Mouse (Mus musculus): ENCODE data around the gene Ano10.

Gene Ano10

GRCm38 (mm10) chr9:122290192-122290591 is 4.0 kb downstream of the Ano10 start:
- DNase-seq (ENCODE audit: low spot score), result no peak

- no peak for DNase-seq (ENCODE audit: low spot score)
Observed at GRCm38 (mm10) chr9:122288416-122288815, 5.8 kb downstream of the Ano10 start.

DNA sequence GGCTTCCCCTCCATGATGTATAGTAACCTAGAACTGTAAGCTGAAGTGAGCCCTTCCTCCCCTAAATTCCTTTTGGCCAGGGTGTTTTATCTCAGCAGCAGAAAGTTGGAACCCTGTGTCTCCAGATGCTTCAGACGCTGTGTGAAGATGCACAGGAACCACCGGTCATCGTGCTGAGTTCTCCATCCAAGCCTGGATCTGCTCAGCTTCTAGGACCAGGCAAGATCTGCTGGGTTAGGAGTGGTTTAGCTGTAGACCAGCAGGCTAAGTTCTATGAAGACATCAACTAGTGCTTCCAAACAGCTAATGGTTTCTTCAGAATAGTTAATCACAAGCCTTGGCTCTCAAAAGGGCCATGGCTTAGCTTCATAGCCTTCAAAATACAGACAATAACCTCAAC is 6.7 kb downstream of the Ano10 start:
- no peak for DNase-seq (ENCODE audit: low spot score)

- DNase-seq (ENCODE audit: low spot score), result no peak
Observed at GRCm38 (mm10) chr9:122285833-122286310, 8.4 kb downstream of the Ano10 start.

DNA sequence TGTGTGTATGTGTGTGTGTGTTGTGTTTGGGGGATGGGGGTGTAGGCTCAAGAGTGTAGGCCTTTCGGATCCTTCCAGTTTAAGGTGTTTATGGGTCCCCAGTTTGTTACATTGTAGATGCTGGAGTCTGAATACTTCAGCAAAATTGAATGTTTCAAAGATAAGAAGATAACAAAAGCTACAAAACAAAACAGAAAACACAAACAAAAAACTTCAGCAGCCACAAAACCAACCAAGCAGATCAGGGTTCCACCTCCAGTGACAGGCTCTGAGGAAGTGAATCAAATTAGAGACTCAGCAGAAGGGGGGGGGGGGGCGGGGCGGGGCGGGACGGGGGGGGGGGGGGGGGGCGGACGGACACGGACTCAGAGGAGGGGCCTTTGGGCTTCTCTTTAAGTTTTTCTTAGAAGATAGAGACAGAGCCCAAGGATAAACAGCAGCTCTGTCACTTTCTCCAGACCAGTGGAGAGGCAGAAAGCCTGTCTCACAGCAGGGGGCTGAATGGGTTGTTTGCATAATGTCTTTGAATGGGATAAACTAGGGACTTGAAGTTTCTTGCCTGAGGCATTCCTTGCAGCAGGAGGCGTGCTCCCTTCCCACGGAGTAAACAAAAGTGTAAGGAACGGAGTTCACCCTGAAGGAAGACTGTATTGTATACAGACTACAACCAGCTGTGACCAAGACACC is 8.9 kb downstream of the Ano10 start:
- no peak for DNase-seq (ENCODE audit: low spot score)

DNA sequence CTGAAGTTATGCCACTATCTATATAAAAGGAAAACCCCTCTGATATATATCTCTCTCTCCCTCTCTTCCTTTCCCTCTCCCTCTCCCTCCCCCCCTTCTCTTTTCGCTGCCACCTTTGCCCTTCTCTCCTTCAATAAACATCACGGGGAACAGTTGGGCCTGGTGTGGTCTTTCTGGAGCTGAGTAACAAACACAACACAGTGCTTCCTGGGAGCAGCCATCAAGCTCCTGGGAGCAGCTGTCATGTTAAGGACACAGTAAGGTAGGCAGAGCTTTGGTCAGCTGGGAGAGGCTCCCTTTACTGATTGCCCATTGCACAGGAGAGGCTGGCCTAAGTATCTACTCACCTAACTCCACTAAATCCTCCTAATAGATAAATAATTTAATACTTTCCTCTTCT is 9.5 kb downstream of the Ano10 start:
- no peak for DNase-seq (ENCODE audit: low spot score)

DNA sequence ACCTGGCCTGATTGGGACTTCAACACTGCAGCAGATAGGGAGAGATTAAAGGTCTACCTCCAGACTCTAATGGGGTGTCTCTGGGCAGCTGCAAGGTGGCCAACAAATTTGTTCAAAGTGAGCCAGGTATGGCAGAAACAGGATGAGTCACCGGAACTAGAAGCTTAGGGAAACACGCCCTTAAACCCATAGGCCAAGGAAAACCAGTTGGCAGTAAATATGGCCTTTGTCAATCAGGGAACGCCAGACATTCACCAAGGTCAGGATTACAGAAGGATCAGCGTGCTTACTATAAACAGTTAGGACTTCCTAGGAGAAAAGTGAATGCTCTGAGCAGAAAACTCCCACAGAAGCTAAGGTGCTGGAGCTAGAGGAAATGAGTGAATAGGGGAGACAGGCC is 13.2 kb downstream of the Ano10 start:
- DNase-seq (ENCODE audit: low spot score), result no peak

GRCm38 (mm10) chr9:122276665-122277064 is 17.6 kb downstream of the Ano10 start:
- no peak for DNase-seq (ENCODE audit: low spot score)

DNA sequence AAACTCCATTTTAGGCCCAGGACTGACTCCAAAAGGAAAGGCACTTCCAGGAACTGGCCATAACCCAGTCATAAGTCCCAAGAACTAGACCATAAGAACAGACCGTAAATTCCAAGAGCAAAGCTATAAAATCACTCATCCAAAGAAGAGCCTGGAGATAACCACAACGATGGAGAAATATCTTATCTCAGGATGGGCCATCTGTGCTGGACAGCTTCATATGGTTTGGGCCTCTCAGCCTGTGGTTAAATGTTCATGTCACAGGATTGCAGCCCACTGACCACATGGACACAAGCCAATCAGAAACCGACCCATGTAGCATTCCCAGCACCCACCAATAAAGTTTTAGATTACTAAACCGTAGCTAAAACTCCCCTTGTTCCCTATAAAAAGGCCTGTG is 18.1 kb downstream of the Ano10 start:
- DNase-seq (ENCODE audit: low spot score), result no peak

DNA sequence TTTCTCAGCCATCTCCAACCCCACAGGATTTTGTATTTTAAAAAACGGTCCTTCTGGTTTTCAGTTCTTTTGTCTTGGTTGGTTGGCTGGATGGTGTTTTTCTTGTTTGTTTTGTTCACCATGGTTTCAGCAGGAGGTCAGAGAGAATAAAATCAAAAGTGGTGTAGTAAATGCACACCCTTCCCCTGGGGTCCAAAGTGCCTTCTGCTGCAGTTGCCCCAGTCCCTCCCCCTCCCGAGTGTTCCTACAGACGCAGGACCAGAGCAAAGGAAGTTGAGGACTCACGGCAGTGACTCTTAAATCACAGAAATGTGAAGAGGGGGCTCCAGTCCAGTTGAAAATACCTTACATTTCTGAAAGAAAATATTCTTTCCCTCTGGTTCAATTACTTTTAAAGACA is 19.9 kb downstream of the Ano10 start:
- no peak for DNase-seq (ENCODE audit: low spot score)

- DNase-seq (ENCODE audit: low spot score), result no peak
Observed at GRCm38 (mm10) chr9:122273879-122274278, 20.3 kb downstream of the Ano10 start.

- DNase-seq (ENCODE audit: low spot score), result peak; percentile 62
Observed at GRCm38 (mm10) chr9:122271866-122272265, 22.4 kb downstream of the Ano10 start.

GRCm38 (mm10) chr9:122271318-122271717 is 22.9 kb downstream of the Ano10 start:
- no peak for DNase-seq (ENCODE audit: low spot score)

GRCm38 (mm10) chr9:122270913-122271312 is 23.3 kb downstream of the Ano10 start:
- DNase-seq (ENCODE audit: low spot score), result no peak

GRCm38 (mm10) chr9:122269256-122270041 is 24.8 kb downstream of the Ano10 start:
- no peak for DNase-seq (ENCODE audit: low spot score)

DNA sequence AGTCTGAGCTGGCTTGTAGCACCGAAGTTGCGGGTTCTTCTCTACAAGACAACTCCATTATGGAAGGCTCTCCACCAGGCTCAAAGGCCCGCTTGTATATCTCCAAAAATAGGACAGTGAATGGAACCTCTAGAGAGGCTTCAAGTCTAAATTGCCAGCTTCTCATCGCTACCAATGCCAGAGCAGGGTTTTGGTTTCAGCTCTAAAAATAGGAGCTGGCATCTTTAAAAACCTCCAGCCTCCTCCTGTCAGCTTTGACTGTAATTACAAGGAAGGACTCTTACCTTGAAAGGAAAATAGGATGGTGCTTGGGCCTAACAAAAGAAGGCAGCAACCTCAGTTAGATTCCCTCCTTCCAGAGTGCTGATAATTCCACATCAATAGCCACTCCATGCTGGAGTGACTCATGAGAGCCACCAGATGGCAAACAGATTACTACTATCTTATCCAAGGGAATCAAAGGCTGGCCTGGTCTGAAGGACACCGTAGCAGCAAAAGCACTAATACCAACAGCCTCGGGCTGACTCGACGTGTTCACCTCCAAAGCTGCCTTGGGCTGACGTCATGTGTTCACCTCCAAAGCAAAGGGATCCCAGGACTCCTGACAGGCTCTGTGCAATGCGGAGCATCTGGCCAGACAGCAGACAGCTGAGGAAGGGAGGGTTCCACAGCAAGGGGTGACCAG is 28.6 kb downstream of the Ano10 start:
- DNase-seq (ENCODE audit: low spot score), result no peak

GRCm38 (mm10) chr9:122263140-122263539 is 31.1 kb downstream of the Ano10 start:
- peak; percentile 41 for DNase-seq (ENCODE audit: low spot score)

DNA sequence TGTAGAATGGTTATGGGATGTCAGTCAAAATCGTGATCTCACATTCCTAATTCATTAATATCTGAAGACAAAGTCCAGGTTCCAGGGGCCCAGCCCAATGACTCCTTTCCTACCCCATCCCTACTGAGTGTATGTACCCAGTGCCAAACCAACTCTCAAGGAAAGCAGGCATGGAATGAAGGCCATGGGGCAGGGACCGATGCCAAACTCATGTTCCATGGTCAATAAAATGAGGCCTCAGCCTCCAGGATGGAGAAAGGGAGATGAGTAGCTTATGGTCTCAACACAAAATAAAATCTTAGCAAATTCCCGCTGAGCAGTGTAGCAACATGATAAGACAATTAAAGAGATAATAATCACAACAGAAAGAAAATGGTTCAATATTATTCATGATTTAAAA is 39.8 kb downstream of the Ano10 start:
- no peak for DNase-seq (ENCODE audit: low spot score)

DNA sequence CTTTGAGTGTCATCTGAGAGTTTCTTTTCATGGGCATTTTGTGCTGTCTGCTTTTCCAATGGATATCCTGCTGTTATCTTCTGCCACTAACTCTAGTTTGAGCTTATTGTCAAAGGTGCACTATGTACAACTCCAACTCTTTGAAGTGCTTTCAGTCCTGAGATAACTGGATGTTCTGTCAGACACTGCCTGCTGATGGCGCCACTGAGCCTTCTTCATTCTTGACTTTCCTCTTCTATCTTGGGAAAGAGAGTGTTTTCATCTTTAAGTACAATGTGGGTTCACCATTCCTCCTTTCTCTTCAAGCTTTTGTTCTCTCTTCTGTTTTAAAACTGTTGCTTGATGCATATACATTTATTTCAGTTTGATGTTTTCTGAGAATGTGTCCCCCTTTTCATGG is 42.1 kb downstream of the Ano10 start:
- DNase-seq (ENCODE audit: low spot score), result peak; percentile 39

- no peak for DNase-seq (ENCODE audit: low spot score)
Observed at GRCm38 (mm10) chr9:122248168-122248567, 46.1 kb downstream of the Ano10 start.

DNA sequence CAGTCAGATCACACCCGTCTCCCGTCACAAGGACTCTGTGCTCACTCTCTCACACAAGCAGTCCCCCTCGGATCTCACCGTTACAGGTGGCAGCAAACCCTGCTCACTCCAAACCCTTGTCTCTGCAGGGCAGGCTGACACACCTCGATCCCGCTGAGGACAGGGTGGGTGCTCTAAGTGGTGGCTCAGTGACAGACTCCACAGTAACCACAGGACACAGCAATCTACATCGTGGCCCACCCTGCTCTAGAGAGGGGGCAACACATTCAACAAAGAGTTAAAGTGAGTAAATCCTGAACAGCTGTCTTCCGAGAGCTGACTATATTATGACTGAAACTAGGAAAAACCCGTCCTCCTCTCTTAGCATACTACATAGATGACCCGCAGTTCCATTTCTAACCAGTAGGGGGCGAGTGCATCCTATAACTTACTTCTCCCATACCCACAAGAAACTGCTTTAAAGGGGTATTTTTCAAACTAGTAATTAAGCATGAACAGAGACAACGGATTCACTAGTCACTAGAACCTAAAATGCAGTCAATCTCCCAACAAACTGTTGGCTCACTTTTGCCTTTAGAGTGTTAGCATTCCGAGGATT is 46.7 kb downstream of the Ano10 start:
- DNase-seq (ENCODE audit: low spot score), result peak; percentile 62

DNA sequence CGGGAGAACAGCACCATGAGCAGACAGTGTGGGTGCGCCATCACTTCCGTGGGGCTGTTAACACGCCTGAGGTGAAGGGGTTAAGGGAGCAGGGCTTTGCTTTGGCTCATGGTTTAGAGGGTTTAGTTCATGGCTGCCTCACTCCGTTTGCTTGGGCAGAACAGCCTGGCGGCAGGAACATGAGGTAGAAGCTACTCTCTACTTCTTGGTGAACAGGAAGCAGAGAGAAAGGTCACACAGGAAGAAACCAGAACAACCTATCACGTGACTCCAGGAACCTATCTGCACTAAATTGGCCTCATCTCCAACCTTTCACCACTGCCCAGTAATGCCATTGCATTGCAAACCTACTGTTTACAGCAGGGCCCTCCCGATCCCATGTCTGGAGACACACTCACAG is 48.3 kb downstream of the Ano10 start:
- DNase-seq (ENCODE audit: low spot score), result no peak

- no peak for DNase-seq (ENCODE audit: low spot score)
Observed at GRCm38 (mm10) chr9:122245471-122245870, 48.8 kb downstream of the Ano10 start.

Data from T-cell, adult 2 months (primary cell).